Mouse (Mus musculus) v-Abl transformed pro-B cells (cell line): ENCODE results near the gene Cela1.

Experiments used
- in situ Hi-C, 2 experiments: fragments of 400-800 bp; cut with MboI; formaldehyde crosslinking; loops; one replicate each; pipeline ENCODE4 v1.15.1; 2025; ENCODE audit not compliant: unreplicated experiment in 2 of 2

Gene Cela1

DNA sequence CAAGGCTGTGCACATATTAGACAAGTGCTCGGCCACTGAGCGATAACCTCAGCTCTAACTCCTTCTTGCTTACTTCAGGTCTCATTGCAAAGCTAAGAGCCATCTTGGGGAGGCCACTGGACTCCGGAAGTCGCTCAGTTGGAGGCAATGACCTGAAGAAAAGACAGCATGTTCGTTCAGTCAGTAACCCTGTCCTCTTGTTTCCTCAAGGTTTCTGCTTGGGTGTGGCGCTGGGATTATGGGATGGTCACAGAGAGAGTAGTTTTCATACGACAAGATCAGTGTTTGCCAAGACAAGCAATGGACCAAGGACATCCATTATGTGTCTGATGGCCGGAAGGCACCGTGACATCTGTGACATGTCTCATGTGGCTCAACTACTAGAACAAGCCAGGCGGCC is 13.2 kb downstream of the Cela1 start:
- in situ Hi-C loops = no loop called here

DNA sequence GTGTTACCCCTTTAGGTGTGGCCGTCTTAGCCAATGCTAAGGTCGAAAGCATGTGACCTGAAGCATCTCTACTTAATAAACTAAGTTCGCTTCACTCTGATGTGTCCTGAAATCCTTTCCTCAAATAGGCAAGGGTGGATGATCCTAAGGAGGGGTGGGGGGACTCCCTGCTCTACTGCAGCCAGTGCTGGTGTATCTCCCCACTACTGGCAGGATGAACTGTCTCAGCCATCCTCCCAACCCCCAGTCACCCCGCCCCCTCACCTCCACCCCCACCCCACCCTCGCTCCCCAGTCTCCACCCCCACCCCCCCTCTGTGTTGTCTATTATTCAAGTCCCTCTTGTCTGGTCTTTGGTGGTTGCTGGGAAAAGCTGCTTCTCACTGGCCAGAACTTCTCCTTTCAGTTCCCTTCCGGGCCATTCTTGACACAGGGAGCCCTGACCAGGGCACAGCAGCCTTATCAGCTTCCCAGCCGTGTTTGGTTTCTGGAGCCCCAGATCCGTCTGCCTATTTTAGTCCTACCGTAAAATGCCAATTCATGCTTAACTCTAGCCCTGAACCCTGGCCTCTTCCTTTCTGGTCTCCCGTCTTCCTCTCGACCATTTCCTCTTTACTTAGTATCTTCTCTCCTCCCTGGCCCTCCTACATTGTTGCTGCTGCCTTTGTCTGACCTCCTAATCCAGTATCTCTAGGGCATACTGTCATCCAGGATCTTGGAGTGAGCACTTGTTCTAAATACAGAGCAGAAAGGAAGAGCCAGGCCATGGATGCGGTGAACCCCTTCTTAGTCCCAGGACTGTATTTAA is 13.9 kb downstream of the Cela1 start:
- in situ Hi-C loops = no loop called here

- in situ Hi-C loops = no loop called here
Measured at GRCm38 (mm10) chr15:100670833-100671232, 16.9 kb downstream of the Cela1 start.

GRCm38 (mm10) chr15:100670004-100670403 is 17.7 kb downstream of the Cela1 start:
- in situ Hi-C loops = no loop called here

GRCm38 (mm10) chr15:100669337-100669736 is 18.4 kb downstream of the Cela1 start, which contains the start of gene Bin2:
Gene Bin2, minus strand, starts transcription at chr15:100669553.
- in situ Hi-C loops = no loop called here

DNA sequence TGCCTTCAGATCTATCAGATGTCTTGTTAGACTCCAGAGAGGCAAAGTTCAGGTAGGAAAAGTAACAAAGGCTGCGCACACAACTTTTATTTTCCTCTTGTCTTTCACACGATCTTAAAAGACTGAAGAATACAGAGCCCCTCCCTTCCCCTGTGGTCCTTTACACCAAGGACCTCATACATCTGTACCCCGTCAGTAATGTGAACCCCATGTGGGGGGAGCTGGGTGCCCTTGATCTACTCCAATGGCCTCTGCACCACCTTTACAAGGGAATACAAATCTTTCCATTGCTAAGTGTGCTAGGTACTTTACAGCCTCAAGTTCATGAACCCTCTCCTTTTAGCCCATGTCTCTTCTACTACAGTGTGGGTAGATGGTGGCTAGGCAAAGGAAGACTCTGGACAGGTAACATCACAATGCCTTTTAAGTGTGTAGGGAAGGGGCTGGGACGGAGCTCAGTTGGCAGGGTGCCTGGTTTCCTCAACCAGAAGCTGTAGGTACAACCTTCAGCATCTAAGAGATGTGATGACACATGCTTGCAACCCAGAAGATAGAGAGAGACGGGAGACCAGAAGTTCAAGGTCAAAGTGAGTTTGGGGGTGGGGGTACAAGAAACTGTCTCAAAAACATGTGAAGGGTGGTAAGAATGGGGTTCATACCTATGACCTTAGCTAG is 19.7 kb downstream of the Cela1 start:
- in situ Hi-C loops = no loop called here

DNA sequence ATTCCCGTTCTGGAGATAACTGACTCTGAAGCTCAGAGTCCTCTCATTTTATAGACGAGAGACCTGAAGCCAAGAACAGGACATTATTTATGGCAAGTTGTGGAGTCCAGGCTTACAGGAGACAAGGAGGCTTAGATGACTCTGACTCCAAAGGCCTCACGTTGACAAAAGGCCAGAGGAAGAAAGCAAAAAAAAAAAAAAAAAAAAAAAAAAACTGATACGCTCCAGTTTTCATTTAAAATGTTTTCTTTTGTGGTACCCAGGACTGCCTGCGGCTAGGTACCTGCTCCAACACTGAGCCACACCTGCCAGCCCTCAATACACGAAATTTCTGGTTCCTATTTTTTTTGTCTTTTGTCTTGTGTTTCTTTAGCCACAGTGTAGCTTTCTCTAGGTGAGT is 20.3 kb downstream of the Cela1 start:
- in situ Hi-C loops = no loop called here

DNA sequence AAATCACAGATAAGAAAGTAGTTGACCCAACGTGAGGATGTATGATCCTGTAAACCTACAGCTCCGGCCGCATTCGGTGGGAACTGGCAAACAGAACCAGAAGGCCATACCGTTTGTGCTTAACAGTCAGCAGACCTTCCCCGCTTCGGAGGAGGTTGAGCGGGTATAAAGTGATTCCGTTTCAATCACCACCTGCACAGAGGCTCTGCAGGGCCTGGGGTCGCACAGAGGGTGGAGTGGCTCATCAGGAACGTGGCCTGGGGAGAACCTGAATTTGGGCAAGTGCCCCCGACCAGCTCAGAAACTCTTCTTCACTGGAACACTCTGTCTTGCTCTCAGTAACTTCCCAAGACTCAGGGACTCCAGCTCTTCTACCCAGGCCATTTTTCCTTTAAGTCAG is 20.9 kb downstream of the Cela1 start:
- in situ Hi-C loops = no loop called here

- in situ Hi-C loops = no loop called here
Measured at GRCm38 (mm10) chr15:100666219-100666696, 21.5 kb downstream of the Cela1 start.

DNA sequence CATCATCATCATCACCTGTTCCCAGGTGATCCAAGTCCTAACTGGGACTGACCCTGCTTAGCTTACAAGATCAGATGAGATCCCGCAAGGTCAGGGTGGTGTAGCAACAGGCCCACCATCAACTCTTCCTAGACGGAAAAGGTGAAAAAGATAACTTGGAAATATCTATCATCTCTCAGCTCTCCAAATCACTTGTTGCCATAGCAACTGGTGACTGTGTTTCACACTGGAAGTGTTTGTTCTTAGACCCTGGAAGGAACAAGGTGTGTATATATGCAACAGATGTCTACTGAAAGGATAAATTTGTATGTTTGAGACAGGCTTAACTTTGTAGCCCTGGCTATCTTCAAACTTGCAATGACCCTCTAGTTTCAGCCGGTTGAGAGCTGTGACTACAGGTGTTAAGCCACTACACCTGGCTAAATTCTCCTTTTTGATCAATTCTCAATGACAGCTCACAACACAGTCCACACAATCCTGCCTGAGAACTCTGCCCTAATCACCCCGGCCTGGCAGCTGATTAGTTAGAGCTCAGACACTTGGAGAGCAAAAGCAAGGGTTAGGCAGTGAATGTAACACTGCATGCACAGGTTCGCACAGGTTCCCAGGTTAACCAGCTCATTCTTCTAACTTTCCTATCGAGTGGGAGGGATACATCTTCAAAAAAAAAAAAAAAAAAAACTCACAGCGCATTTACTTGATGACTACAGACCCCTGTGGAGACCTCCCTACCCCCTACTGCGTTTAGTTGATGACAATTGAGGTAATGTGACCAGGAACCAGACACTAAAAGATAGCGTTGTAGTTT is 22.1 kb downstream of the Cela1 start:
- in situ Hi-C loops = no loop called here

GRCm38 (mm10) chr15:100664813-100665274 is 22.9 kb downstream of the Cela1 start:
- in situ Hi-C loops = no loop called here

GRCm38 (mm10) chr15:100660805-100661204 is 26.9 kb downstream of the Cela1 start:
- in situ Hi-C loops = no loop called here

DNA sequence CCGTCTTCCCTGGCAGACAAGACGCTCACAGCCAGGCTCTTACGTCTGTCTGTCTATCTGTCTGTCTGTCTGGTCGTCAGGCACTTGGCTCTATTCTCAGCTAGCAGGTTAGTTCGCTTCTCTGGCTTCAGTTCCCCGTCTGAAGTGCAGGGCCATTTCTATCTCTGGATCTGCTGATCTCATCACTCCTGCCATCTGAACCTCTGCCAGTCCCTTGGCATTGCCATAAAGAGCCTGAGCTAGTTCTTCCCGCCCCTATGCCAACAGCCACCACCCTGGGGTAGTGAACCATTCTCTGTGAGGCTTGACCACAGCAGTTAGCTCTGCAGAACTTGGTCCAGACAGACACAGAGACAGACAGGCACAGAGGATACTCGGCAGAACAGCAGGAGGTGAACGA is 27.4 kb downstream of the Cela1 start:
- in situ Hi-C loops = no loop called here

GRCm38 (mm10) chr15:100655201-100655600 is 32.5 kb downstream of the Cela1 start:
- in situ Hi-C loops = no loop called here

DNA sequence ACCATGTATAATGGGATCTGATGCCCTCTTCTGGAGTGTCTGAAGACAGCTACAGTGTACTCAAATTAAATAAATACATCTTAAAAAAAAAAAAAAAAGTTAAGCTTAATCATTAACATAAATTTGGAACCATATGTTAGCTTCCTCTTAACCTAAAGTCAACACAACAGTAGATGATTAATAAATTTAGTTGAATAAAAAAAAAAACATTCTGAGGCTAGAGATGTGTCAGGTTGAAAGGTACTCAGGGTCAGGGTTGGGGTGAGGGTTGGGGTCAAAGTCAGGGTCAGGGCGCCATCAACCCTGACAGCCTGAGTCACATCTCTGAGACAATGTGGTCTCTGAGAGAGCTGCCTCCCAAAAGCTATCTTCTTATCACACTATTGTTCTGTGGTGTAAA is 33.5 kb downstream of the Cela1 start:
- in situ Hi-C loops = no loop called here

- in situ Hi-C loops = no loop called here
Measured at GRCm38 (mm10) chr15:100651610-100652009, 36.1 kb downstream of the Cela1 start.

- in situ Hi-C loops = no loop called here
Measured at GRCm38 (mm10) chr15:100650111-100650510, 37.6 kb downstream of the Cela1 start.

- in situ Hi-C loops = no loop called here
Measured at GRCm38 (mm10) chr15:100646161-100646560, 41.6 kb downstream of the Cela1 start.

GRCm38 (mm10) chr15:100642451-100642850 is 45.3 kb downstream of the Cela1 start:
- in situ Hi-C loops = no loop called here

DNA sequence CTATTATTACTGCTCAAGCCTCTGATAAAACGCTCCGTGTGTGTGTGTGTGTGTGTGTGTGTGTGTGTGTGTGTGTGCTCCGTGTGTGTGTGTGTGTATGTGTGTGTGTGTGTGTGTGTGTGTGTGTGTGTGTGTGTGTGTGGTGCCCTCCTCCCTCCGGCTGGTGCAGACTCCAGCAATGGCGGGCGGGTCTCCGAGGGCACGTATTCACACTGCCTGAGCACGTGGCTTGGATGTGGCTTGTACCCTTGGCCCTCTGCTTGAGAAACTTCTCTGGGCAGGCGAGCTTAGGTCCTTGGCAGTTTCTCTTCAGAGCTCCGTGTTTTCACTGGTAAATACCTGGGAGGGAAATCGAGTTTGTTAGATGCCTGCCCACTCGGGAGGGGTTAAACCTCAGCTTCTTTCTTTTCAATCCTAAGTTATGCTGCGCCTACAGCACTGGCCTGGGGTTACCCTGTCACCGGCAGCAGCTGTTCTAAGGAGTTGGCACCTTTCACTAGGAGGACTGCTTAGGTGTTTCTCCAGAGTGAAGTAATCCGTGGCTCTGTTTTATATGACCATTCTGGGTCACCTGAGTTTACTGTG is 46.4 kb downstream of the Cela1 start:
- in situ Hi-C loops = no loop called here
